Mouse (Mus musculus) lung, embryonic 15.5 days (tissue): ENCODE measurements around the gene Nub1. TPM values are rescaled to one million over a fixed set of nuclear protein-coding genes. Genes with fewer than 3 reads are reported as not detected.

Experiments
- ATAC-seq: fragments of 200-750 bp; cut with Nextera tagmentation; 2 replicates; pipeline ENCODE4 v1.8.0; 2017; ENCODE audit warnings: moderate number of reproducible peaks, borderline replicate concordance; ENCODE audit not compliant: low FRiP score, low TSS enrichment; ENCODE audit errors: extremely low read depth
- H3K27ac ChIP-seq: fragments of 300-500 bp; sonication (generic); 2 replicates; pipeline ENCODE4 v1.5.1; 2015; ENCODE audit warnings: moderate library complexity, mild to moderate bottlenecking, inconsistent platforms
- H3K27me3 ChIP-seq: fragments of 300-500 bp; sonication (generic); 2 replicates; pipeline ENCODE4 v1.6.1; 2015; ENCODE audit warnings: inconsistent platforms
- H3K36me3 ChIP-seq: fragments of 300-500 bp; sonication (generic); 2 replicates; pipeline ENCODE4 v1.6.1; 2015; ENCODE audit warnings: inconsistent platforms
- H3K4me1 ChIP-seq: fragments of 300-500 bp; sonication (generic); 2 replicates; pipeline ENCODE4 v1.6.1; 2015; ENCODE audit warnings: inconsistent platforms
- H3K4me2 ChIP-seq: fragments of 300-500 bp; sonication (generic); 2 replicates; pipeline ENCODE4 v1.6.1; 2015; ENCODE audit warnings: inconsistent platforms, mild to moderate bottlenecking, moderate library complexity
- H3K4me3 ChIP-seq: fragments of 300-500 bp; sonication (generic); 2 replicates; pipeline ENCODE4 v1.5.1; 2015; ENCODE audit warnings: mild to moderate bottlenecking, inconsistent platforms
- H3K9ac ChIP-seq: fragments of 300-500 bp; sonication (generic); 2 replicates; pipeline ENCODE4 v1.6.1; 2015; ENCODE audit warnings: inconsistent platforms
- H3K9me3 ChIP-seq: fragments of 300-500 bp; sonication (generic); 2 replicates; pipeline ENCODE4 v1.6.1; 2016; ENCODE audit warnings: inconsistent platforms
- WGBS: fragments of 180-500 bp; shearing (Covaris S2); methylation state at CpG from one replicate; pipeline ENCODE4 v1.1.7; 2015; 5-methylcytosine and 5-hydroxymethylcytosine counted together
- polyA plus RNA-seq: library from polyadenylated mRNA; unstranded; fragments of >200 nt; fragmentation: Nextera tagmentation; extraction: Ambion mirVana; gene quantifications from 2 replicates; pipeline ENCODE4 v1.2.1, GENCODE M21; 2015

Nub1 gene
- polyA plus RNA-seq, 1 experiment from 2014 or later, result 33.9 TPM

DNA sequence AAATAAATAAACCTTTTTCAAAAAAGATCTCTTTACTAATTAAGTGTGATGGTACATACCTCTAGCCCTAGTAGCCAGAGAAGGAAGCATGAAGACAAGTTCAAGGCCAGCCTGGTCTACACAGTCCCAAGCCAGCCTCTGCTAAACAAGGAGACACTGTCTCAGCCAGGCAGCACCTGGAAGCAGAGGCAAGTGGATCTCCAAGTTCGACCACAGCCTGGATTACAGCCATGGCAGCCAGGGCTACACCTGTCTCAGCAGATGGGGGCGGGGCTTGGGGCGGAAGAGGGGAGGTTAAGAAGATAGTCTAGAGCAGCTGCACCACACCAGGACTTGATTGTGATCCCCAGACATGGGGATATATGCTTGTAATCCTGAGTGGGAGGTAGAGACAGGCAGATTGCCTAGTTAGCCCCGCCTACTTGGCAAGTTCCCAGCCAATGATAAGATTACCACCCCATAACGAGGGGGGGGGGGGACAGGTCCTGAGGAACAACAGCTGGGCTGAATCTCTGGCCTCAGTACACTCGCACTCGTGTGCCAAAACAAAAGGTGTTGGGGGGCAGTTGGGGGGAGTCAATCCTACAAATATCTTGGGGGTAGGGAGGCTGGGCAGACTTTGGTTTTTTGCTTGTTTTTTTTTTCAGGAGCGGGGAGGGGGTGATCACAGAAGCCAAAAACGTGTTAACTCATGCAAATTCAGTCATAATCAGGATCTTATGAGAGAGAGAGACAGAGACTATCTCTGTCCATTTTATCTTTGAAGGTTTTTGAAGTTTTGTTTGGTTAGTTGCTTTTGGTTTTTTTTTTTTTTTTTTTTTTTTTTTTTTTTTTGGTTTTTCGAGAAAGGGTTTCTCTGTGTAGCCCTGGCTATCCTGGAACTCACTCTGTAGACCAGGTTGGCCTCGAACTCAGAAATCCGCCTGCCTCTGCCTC lies 41.8 kb downstream of the Nub1 start:
- Histone ChIP-seq H3K27me3 (no peaks in the 10 kb centered on the region), H3K4me1 (peaks cover 75% of the 10 kb centered on the region), H3K4me3 (no peak overlapping the region), H3K9me3 (no peaks in the 10 kb centered on the region), H3K4me2 (no peak overlapping the region), H3K36me3 (no peaks in the 10 kb centered on the region), H3K27ac (peak overlapping the region; percentile 44; the same call in 1 of the 2 replicates), H3K9ac (no peak overlapping the region)
- peak; percentile 5; the same call in 1 of the 2 replicates for ATAC-seq
- WGBS, result 50% methylated on average over 12 of the region's 12 CpGs

DNA sequence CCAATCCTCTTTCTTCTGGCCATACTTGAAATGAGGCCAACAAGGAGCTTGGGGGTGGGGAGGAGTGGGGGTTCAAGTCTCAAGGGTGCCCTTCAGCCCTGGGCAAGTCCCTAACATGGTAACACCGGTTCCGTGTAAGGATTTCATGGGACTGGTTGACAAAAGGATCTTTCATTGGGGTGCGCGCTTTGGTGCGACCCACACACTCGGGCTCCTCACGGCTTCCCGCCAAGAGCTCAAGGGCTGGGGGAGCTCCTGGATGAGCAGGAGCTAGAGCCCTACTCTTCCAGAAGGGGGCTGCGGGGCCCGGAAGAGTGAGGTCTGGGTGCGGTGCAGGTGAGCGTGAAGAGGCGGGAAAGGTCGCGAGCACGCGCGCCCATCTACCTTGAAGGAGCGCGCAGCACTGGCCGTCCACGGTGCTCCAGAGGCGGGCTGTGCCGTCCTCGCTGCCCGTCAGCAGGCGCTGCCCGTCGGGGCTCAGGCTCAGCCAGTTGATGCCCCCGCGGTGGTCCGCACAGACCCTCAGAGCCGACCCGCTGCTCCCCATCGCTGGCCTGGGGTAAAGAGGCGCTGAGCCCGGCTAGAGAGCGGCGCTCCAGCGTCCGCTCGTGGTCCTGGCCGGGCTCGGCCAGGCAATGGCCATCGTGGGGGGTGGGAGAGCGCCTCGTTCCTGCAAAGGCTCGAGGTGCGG lies 44.6 kb downstream of the Nub1 start:
- Histone ChIP-seq H3K36me3 (no peaks in the 10 kb centered on the region), H3K4me3 (peak overlapping the region; percentile 65), H3K27me3 (no peaks in the 10 kb centered on the region), H3K4me2 (peak overlapping the region; percentile 79), H3K9me3 (no peaks in the 10 kb centered on the region), H3K9ac (peak overlapping the region; percentile 62), H3K4me1 (peaks cover 75% of the 10 kb centered on the region), H3K27ac (peak overlapping the region; percentile 80)
- ATAC-seq, result peak; percentile 28
- WGBS, result 1% methylated on average over 49 of the region's 49 CpGs

DNA sequence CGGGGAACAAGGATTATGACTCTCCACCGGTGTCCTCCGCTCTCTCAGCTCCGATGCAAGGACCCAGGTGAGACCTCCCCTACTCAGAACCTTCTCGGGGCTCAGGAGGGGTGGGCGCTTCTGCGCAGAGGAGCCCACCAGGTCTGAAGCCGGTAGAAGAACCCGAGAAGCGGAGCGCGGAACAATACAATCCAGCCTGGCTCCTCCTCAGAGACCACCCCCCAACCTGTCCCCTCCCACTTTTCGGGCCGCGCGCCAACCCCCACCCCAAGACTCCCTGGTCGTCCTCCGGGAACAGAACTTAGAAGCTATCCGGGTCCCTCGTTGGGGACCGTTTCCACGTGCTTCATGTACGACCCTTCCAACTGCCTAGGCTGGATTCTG lies 45.1 kb downstream of the Nub1 start, which contains the start of gene Wdr86:
TSS of gene Wdr86 (minus strand) at position 240 of the 384 bp plus-strand sequence.
- WGBS, result 0% methylated on average over 23 of the region's 23 CpGs
- H3K4me3 ChIP-seq, result peak within 1 kb of the TSS; percentile 65
- peak within 1 kb of the TSS; percentile 79 for H3K4me2 ChIP-seq
- peaks cover 70% of the 10 kb centered on the region for H3K4me1 ChIP-seq
- no peaks in the 10 kb centered on the region for H3K36me3 ChIP-seq
- peak within 1 kb of the TSS; percentile 62 for H3K9ac ChIP-seq
- no peaks in the 10 kb centered on the region for H3K27me3 ChIP-seq
- peak; percentile 48; the same call in 1 of the 2 replicates for ATAC-seq
- no peaks in the 10 kb centered on the region for H3K9me3 ChIP-seq
- peak within 1 kb of the TSS; percentile 80 for H3K27ac ChIP-seq

DNA sequence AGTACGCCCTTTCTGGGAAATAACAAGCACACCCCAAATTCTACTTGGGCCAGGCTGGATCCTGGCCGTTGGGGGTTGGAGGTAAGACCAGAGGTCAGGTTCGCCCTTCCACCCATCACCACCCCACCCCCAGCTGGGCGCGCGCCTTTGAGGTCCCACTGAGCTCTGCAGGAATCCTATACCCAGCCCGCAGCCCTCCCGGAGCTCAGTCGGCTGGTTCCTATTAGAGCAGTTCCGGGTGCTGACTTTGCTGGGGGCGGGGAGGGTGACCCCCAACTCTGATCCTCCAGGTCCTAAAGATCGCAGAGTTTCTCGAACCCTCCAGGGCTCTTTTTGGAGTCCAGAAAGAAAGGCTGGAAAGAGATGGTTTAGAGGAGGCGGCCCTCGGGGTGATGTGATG lies 45.7 kb downstream of the Nub1 start:
- Histone ChIP-seq H3K4me2 (peak overlapping the region; percentile 79), H3K27ac (peak overlapping the region; percentile 80), H3K9ac (peak overlapping the region; percentile 62), H3K27me3 (no peaks in the 10 kb centered on the region), H3K36me3 (no peaks in the 10 kb centered on the region), H3K9me3 (no peaks in the 10 kb centered on the region), H3K4me1 (peaks cover 65% of the 10 kb centered on the region), H3K4me3 (peak overlapping the region; percentile 65)
- ATAC-seq, result peak; percentile 25; the same call in 1 of the 2 replicates
- WGBS, result 2% methylated on average over 15 of the region's 15 CpGs

DNA sequence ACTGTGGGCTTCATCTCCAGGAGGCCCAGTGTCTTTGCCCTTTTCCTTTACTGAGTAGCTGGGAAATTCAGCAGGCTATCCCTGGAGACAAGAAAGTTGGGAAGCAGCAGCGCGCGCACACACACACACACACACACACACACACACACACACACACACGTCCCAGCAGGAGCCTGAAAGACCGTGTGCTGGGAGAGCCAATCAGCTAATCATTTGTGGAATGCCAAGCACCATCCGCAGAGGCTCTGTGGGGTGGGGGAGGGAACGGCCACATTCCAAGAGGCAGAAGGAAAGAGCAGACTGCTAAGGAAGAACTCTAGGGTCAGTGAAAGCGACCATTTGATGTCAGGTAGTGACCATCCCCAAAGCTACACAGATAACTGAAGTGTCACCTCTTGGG lies 47.8 kb downstream of the Nub1 start:
- Histone ChIP-seq H3K4me1 (peaks cover 50% of the 10 kb centered on the region), H3K4me3 (no peak overlapping the region), H3K27ac (peak overlapping the region; percentile 75), H3K27me3 (no peaks in the 10 kb centered on the region), H3K9me3 (no peaks in the 10 kb centered on the region), H3K36me3 (no peaks in the 10 kb centered on the region), H3K9ac (no peak overlapping the region), H3K4me2 (peak overlapping the region; percentile 36)
- 8% methylated on average over 8 of the region's 8 CpGs for WGBS
- ATAC-seq, result peak; percentile 70

DNA sequence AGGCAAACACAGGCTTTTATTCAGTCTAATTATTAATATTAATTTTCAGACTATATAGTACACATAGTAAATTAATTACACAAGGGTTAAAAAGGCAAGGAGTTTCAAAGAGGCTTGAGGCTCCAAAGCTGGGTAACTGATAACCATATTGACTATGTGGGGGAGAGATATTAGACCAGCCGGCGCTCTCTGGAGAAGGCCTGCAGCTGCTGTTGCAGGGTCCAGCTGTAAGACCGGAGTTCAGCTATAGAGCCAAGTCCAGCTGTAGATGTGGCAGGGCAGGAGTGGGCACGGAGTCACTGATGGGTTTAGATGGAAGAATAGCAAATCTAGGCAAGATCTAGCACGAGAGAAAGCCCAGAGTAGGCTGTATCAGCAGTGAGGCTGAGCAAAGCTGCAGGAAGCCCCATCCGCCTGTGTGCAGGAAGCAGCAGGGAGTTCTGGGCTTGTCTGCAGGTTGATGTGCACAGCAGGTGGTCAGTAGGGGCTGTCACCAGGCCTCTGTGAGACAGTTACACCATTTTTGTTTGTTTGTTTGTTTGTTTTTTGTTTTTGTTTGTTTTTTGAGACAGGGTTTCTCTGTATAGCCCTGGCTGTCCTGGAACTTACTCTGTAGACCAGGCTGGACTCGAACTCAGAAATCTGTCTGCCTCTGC lies 48.6 kb downstream of the Nub1 start:
- Histone ChIP-seq H3K27me3 (no peaks in the 10 kb centered on the region), H3K9me3 (no peaks in the 10 kb centered on the region), H3K27ac (peak overlapping the region; percentile 75), H3K9ac (no peak overlapping the region), H3K4me2 (no peak overlapping the region), H3K36me3 (no peaks in the 10 kb centered on the region), H3K4me3 (no peak overlapping the region), H3K4me1 (peaks cover 48% of the 10 kb centered on the region)
- ATAC-seq, result no peak
- WGBS, result 36% methylated on average over 7 of the region's 7 CpGs

DNA sequence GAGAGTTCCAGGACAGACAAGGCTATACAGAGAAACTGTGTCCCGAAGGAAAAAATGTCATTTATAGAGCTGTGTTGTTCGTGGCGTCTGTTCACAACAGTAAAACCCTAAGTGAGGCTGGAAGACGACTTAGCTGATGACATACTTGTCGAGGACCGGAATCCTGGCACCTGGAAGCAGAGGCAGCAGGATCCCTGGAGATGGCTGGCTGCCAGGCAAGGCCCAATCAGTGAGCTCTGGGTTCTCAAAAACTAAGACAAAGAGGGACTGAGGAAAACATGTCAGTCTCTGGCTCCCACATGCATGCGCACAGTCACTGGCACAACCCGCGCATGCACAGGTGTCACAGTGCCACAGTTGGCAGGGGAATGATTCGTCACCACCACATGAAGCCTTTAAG lies 52.3 kb downstream of the Nub1 start:
- no peak overlapping the region for H3K4me3 ChIP-seq
- no peaks in the 10 kb centered on the region for H3K9me3 ChIP-seq
- H3K27me3 ChIP-seq, result no peaks in the 10 kb centered on the region
- H3K9ac ChIP-seq, result no peak overlapping the region
- H3K4me2 ChIP-seq, result no peak overlapping the region
- H3K36me3 ChIP-seq, result no peaks in the 10 kb centered on the region
- ATAC-seq, result no peak
- H3K27ac ChIP-seq, result no peak overlapping the region
- 89% methylated on average over 10 of the region's 10 CpGs for WGBS
- peaks cover 36% of the 10 kb centered on the region for H3K4me1 ChIP-seq

DNA sequence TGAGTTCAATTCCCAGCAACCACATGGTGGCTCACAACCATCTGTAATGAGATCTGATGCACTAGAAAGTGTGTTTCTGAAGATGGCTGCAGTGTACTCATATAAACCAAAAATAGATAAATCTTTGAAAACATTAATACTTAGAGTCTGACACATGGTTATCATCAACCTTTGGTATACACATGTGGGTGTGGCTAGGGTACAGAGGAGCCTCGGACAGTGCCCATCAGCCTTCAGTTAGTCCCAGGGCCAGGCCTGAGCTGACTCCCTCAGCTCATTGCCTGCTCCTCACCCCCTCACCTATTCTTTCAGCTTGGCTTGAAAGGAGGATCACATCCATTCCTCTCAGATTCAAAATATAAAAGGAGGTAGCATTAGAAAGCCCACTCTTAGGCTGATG lies 53.2 kb downstream of the Nub1 start:
- 69% methylated on average over 1 of the region's 1 CpGs for WGBS
- no peak overlapping the region for H3K9ac ChIP-seq
- no peak for ATAC-seq

DNA sequence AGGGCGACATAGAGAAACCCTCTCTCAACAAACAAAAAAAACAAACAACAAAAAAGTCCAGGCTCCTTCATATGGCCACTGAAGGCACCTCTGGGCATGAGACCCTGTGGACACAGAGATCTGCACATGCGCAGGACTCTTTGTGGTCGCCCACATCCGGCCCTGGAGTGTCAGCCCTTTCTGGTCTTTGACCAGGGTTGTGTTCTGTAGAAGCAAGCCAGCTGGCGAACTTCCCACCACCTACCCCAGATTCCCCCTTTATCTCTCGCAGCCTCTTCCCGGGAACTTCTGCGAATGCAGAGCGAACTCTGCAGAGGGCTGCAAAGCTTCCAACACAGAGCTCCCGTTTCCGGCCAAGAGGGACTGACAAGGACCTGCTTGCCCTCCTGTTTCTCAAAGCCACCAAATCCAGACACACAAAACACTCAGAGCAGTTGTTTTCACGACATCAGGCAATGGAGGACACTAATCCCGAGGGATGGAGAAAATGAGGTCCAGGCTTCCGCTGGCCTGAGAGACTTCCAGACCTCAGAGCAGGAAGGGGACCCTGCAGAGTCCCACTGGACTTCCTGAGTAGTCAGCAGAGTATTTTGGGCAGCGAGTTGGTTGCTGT lies 53.9 kb downstream of the Nub1 start:
- 28% methylated on average over 15 of the region's 15 CpGs for WGBS
- Histone ChIP-seq H3K9me3 (no peaks in the 10 kb centered on the region), H3K27ac (peak overlapping the region; percentile 79), H3K4me2 (peak overlapping the region; percentile 34), H3K4me3 (no peak overlapping the region), H3K9ac (no peak overlapping the region), H3K4me1 (peaks cover 21% of the 10 kb centered on the region), H3K27me3 (no peaks in the 10 kb centered on the region), H3K36me3 (no peaks in the 10 kb centered on the region)
- peak; percentile 81 for ATAC-seq

More for the DNA sequence above, 53.2 kb downstream of the Nub1 start:
- H3K27me3 ChIP-seq, result no peaks in the 10 kb centered on the region
- H3K27ac ChIP-seq, result peak overlapping the region; percentile 79
- H3K36me3 ChIP-seq, result no peaks in the 10 kb centered on the region
- H3K4me3 ChIP-seq, result no peak overlapping the region
- peaks cover 27% of the 10 kb centered on the region for H3K4me1 ChIP-seq
- no peaks in the 10 kb centered on the region for H3K9me3 ChIP-seq
- no peak overlapping the region for H3K4me2 ChIP-seq

DNA sequence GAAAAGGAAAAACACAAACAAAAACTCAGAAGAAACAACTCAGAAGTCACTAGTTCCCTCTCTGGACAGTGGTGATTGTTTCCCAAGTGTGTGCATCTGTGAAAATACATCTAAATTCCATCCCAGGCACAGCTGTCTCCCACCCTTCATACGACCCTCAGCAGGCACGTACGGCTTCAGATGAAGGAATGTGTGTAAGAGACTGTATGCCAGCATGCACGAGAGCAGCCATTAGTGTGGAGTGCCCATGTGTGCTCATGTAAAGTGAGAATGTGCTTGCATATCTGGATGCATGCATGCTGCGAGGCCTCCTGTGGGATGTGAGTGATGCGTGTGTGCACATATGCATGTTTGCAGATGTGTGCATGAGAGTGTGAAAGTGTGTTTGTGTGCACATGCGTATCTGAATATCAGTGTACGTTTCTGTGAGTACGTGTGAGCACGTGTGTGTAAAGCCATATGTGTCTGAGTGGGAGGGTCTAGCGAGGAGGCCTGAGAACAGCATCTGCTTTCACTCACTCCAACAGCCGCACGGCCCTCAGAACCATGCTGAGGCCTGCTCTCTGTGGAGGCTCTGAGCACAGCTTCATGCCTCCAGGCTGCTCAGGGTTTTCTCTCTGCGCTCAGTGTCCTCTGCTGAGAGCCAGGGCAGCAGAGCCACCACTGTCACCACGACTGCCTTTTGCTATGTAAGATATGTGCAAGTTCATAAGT lies 56.0 kb downstream of the Nub1 start:
- H3K4me3 ChIP-seq, result no peak overlapping the region
- H3K4me2 ChIP-seq, result no peak overlapping the region
- H3K36me3 ChIP-seq, result no peaks in the 10 kb centered on the region
- H3K9ac ChIP-seq, result no peak overlapping the region
- no peaks in the 10 kb centered on the region for H3K27me3 ChIP-seq
- H3K9me3 ChIP-seq, result no peaks in the 10 kb centered on the region
- WGBS, result 52% methylated on average over 15 of the region's 15 CpGs
- H3K27ac ChIP-seq, result peak overlapping the region; percentile 41; the same call in 1 of the 2 replicates
- ATAC-seq, result peak; percentile 47; the same call in 1 of the 2 replicates
- peaks cover 21% of the 10 kb centered on the region for H3K4me1 ChIP-seq

DNA sequence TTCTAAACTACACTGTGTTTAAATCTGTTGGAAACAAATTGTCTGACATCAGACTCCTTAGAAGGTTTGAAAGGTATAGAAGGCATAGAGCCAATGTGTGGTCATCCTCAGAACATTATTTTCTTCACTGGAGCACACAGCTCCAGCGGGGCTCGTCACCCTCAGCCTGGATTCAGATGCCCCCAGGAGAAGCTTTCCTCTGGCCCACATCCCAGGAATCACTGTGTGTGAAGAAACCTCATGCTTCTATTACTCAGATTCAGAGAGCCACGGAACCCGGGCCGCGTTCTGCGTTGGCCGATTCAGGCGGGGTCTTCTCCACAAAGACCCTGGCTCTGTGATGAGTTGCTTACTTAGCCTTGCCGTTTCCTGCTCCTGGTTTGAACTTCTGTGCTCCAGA lies 58.6 kb downstream of the Nub1 start:
- Histone ChIP-seq H3K27ac (no peak overlapping the region), H3K9me3 (no peaks in the 10 kb centered on the region), H3K9ac (no peak overlapping the region), H3K27me3 (no peaks in the 10 kb centered on the region), H3K4me1 (peaks cover 25% of the 10 kb centered on the region), H3K4me3 (no peak overlapping the region), H3K36me3 (no peaks in the 10 kb centered on the region), H3K4me2 (no peak overlapping the region)
- 81% methylated on average over 10 of the region's 10 CpGs for WGBS
- ATAC-seq, result no peak
